Mouse (Mus musculus): ENCODE measurements around the gene Gm28035. TPM values are rescaled to one million over a fixed set of nuclear protein-coding genes. Genes with fewer than 3 reads are reported as not detected.
A peak's percentile ranks its signal among the peaks of the same experiment; 100 is the strongest.

Gene Gm28035
- polyA plus RNA-seq, 1 experiment: not detected

- peaks cover 27% of the 10 kb centered on the region for H3K4me1 ChIP-seq (ENCODE audit: control insufficient read depth, insufficient read depth, insufficient read length, low read length)
- H3K4me3 ChIP-seq (ENCODE audit: insufficient read depth, low read depth, low read length): peak overlapping the region; percentile 79
- peak overlapping the region; percentile 13; the same call in 1 of the 2 replicates for H3K27ac ChIP-seq (replicated peaks; ENCODE audit: low read depth, low read length)
Measured at GRCm38 (mm10) chr2:30287027-30287373, 46.6 kb downstream of the Gm28035 start.

GRCm38 (mm10) chr2:30299525-30299924, 59.2 kb downstream of the Gm28035 start:
- no peak overlapping the region for H3K27ac ChIP-seq (replicated peaks; ENCODE audit: low read depth, low read length)
- H3K4me3 ChIP-seq (ENCODE audit: insufficient read depth, low read depth, low read length): no peak overlapping the region
- no peaks in the 10 kb centered on the region for H3K4me1 ChIP-seq (ENCODE audit: control insufficient read depth, insufficient read depth, insufficient read length, low read length)

- Histone ChIP-seq H3K4me3 (ENCODE audit: insufficient read depth, low read depth, low read length) (no peak overlapping the region), H3K27ac (replicated peaks; ENCODE audit: low read depth, low read length) (no peak overlapping the region), H3K4me1 (ENCODE audit: control insufficient read depth, insufficient read depth, insufficient read length, low read length) (no peaks in the 10 kb centered on the region)
Measured at GRCm38 (mm10) chr2:30299966-30300365, 59.6 kb downstream of the Gm28035 start.

GRCm38 (mm10) chr2:30306087-30306486, 65.7 kb downstream of the Gm28035 start:
- no peak overlapping the region for H3K27ac ChIP-seq (replicated peaks; ENCODE audit: low read depth, low read length)
- no peaks in the 10 kb centered on the region for H3K4me1 ChIP-seq (ENCODE audit: control insufficient read depth, insufficient read depth, insufficient read length, low read length)
- H3K4me3 ChIP-seq (ENCODE audit: insufficient read depth, low read depth, low read length): no peak overlapping the region

GRCm38 (mm10) chr2:30309351-30309750, 69.0 kb downstream of the Gm28035 start:
- no peak overlapping the region for H3K4me3 ChIP-seq (ENCODE audit: insufficient read depth, low read depth, low read length)
- no peak overlapping the region for H3K27ac ChIP-seq (replicated peaks; ENCODE audit: low read depth, low read length)
- no peaks in the 10 kb centered on the region for H3K4me1 ChIP-seq (ENCODE audit: control insufficient read depth, insufficient read depth, insufficient read length, low read length)

GRCm38 (mm10) chr2:30311481-30311880, 71.1 kb downstream of the Gm28035 start:
- H3K4me3 ChIP-seq (ENCODE audit: insufficient read depth, low read depth, low read length): no peak overlapping the region
- no peak overlapping the region for H3K27ac ChIP-seq (replicated peaks; ENCODE audit: low read depth, low read length)
- no peaks in the 10 kb centered on the region for H3K4me1 ChIP-seq (ENCODE audit: control insufficient read depth, insufficient read depth, insufficient read length, low read length)

- Histone ChIP-seq H3K4me3 (ENCODE audit: insufficient read depth, low read depth, low read length) (no peak overlapping the region), H3K4me1 (ENCODE audit: control insufficient read depth, insufficient read depth, insufficient read length, low read length) (no peaks in the 10 kb centered on the region), H3K27ac (replicated peaks; ENCODE audit: low read depth, low read length) (no peak overlapping the region)
Measured at GRCm38 (mm10) chr2:30316136-30316535, 75.8 kb downstream of the Gm28035 start.

GRCm38 (mm10) chr2:30316955-30317354, 76.6 kb downstream of the Gm28035 start:
- no peaks in the 10 kb centered on the region for H3K4me1 ChIP-seq (ENCODE audit: control insufficient read depth, insufficient read depth, insufficient read length, low read length)
- no peak overlapping the region for H3K4me3 ChIP-seq (ENCODE audit: insufficient read depth, low read depth, low read length)
- H3K27ac ChIP-seq (replicated peaks; ENCODE audit: low read depth, low read length): no peak overlapping the region

GRCm38 (mm10) chr2:30319260-30319659, 78.9 kb downstream of the Gm28035 start:
- no peak overlapping the region for H3K27ac ChIP-seq (replicated peaks; ENCODE audit: low read depth, low read length)
- no peak overlapping the region for H3K4me3 ChIP-seq (ENCODE audit: insufficient read depth, low read depth, low read length)
- H3K4me1 ChIP-seq (ENCODE audit: control insufficient read depth, insufficient read depth, insufficient read length, low read length): no peaks in the 10 kb centered on the region

- H3K4me1 ChIP-seq (ENCODE audit: control insufficient read depth, insufficient read depth, insufficient read length, low read length): no peaks in the 10 kb centered on the region
- H3K27ac ChIP-seq (replicated peaks; ENCODE audit: low read depth, low read length): no peak overlapping the region
- H3K4me3 ChIP-seq (ENCODE audit: insufficient read depth, low read depth, low read length): no peak overlapping the region
Measured at GRCm38 (mm10) chr2:30323111-30323510, 82.7 kb downstream of the Gm28035 start.

GRCm38 (mm10) chr2:30325296-30325695, 84.9 kb downstream of the Gm28035 start:
- no peak overlapping the region for H3K27ac ChIP-seq (replicated peaks; ENCODE audit: low read depth, low read length)
- no peaks in the 10 kb centered on the region; the same call in 1 of the 2 replicates for H3K4me1 ChIP-seq (ENCODE audit: control insufficient read depth, insufficient read depth, insufficient read length, low read length)
- H3K4me3 ChIP-seq (ENCODE audit: insufficient read depth, low read depth, low read length): no peak overlapping the region

- H3K27ac ChIP-seq (replicated peaks; ENCODE audit: low read depth, low read length): no peak overlapping the region
- H3K4me1 ChIP-seq (ENCODE audit: control insufficient read depth, insufficient read depth, insufficient read length, low read length): no peaks in the 10 kb centered on the region; the same call in 1 of the 2 replicates
- H3K4me3 ChIP-seq (ENCODE audit: insufficient read depth, low read depth, low read length): no peak overlapping the region
Measured at GRCm38 (mm10) chr2:30327276-30327675, 86.9 kb downstream of the Gm28035 start.

GRCm38 (mm10) chr2:30328791-30329190, 88.4 kb downstream of the Gm28035 start:
- H3K27ac ChIP-seq (replicated peaks; ENCODE audit: low read depth, low read length): no peak overlapping the region
- H3K4me3 ChIP-seq (ENCODE audit: insufficient read depth, low read depth, low read length): no peak overlapping the region
- no peaks in the 10 kb centered on the region; the same call in 1 of the 2 replicates for H3K4me1 ChIP-seq (ENCODE audit: control insufficient read depth, insufficient read depth, insufficient read length, low read length)

Other genes starting within 250 kb of the Gm28035 start
- gene Wdr34, start 191.7 kb upstream of the Gm28035 start, polyA plus RNA-seq (2012; ENCODE audit: insufficient read depth, insufficient read length, missing spikeins): 6.2 and 6.6 TPM in 2 replicates
- 131 and 139 TPM in 2 replicates for gene Set, start 183.2 kb upstream of the Gm28035 start, polyA plus RNA-seq (2012; ENCODE audit: insufficient read depth, insufficient read length, missing spikeins)
- 1.3 and 4.2 TPM in 2 replicates for gene Pkn3, start 162.9 kb upstream of the Gm28035 start, polyA plus RNA-seq (2012; ENCODE audit: insufficient read depth, insufficient read length, missing spikeins)
- gene Zdhhc12, start 146.9 kb upstream of the Gm28035 start, polyA plus RNA-seq (2012; ENCODE audit: insufficient read depth, insufficient read length, missing spikeins): 3.8 and 5.7 TPM in 2 replicates
- gene Zer1, start 116.0 kb upstream of the Gm28035 start, polyA plus RNA-seq (2012; ENCODE audit: insufficient read depth, insufficient read length, missing spikeins): 19.2 and 23.8 TPM in 2 replicates
- gene Tbc1d13, start 106.8 kb upstream of the Gm28035 start, polyA plus RNA-seq (2012; ENCODE audit: insufficient read depth, insufficient read length, missing spikeins): 28.8 and 38.6 TPM in 2 replicates
- 64.4 and 85.8 TPM in 2 replicates for gene Endog, start 69.1 kb upstream of the Gm28035 start, polyA plus RNA-seq (2012; ENCODE audit: insufficient read depth, insufficient read length, missing spikeins)
- 11.0 and 12.7 TPM in 2 replicates for gene Spout1, start 62.1 kb upstream of the Gm28035 start, polyA plus RNA-seq (2012; ENCODE audit: insufficient read depth, insufficient read length, missing spikeins)
- 17.4 and 19.1 TPM in 2 replicates for gene Kyat1, start 34.7 kb upstream of the Gm28035 start, polyA plus RNA-seq (2012; ENCODE audit: insufficient read depth, insufficient read length, missing spikeins)
- 11.9 and 14.8 TPM in 2 replicates for gene Lrrc8a, start 2.9 kb upstream of the Gm28035 start, polyA plus RNA-seq (2012; ENCODE audit: insufficient read depth, insufficient read length, missing spikeins)
- gene Phyhd1, start 25.6 kb downstream of the Gm28035 start, polyA plus RNA-seq (2012; ENCODE audit: insufficient read depth, insufficient read length, missing spikeins): 16.2 and 19.3 TPM in 2 replicates
- gene Gm28038, start 40.5 kb downstream of the Gm28035 start, polyA plus RNA-seq (2012; ENCODE audit: insufficient read depth, insufficient read length, missing spikeins): not detected in 2 replicates
- 37.8 and 40.5 TPM in 2 replicates for gene Dolk, start 45.8 kb downstream of the Gm28035 start, polyA plus RNA-seq (2012; ENCODE audit: insufficient read depth, insufficient read length, missing spikeins)
- gene Nup188, start 45.8 kb downstream of the Gm28035 start, polyA plus RNA-seq (2012; ENCODE audit: insufficient read depth, insufficient read length, missing spikeins): 10.9 and 19.5 TPM in 2 replicates
- 66.4 and 76.9 TPM in 2 replicates for gene Sh3glb2, start 118.8 kb downstream of the Gm28035 start, polyA plus RNA-seq (2012; ENCODE audit: insufficient read depth, insufficient read length, missing spikeins)
- gene Miga2, start 123.7 kb downstream of the Gm28035 start, polyA plus RNA-seq (2012; ENCODE audit: insufficient read depth, insufficient read length, missing spikeins): 77.1 and 78.5 TPM in 2 replicates
- 10.4 and 13.8 TPM in 2 replicates for gene Dolpp1, start 151.7 kb downstream of the Gm28035 start, polyA plus RNA-seq (2012; ENCODE audit: insufficient read depth, insufficient read length, missing spikeins)
- gene Crat, start 175.2 kb downstream of the Gm28035 start, polyA plus RNA-seq (2012; ENCODE audit: insufficient read depth, insufficient read length, missing spikeins): 378 and 560 TPM in 2 replicates
- 83.8 and 94.3 TPM in 2 replicates for gene Ptpa, start 175.5 kb downstream of the Gm28035 start, polyA plus RNA-seq (2012; ENCODE audit: insufficient read depth, insufficient read length, missing spikeins)
- gene Ier5l, start 233.7 kb downstream of the Gm28035 start, polyA plus RNA-seq (2012; ENCODE audit: insufficient read depth, insufficient read length, missing spikeins): 2.5 and 3.5 TPM in 2 replicates